Mouse (Mus musculus) lung, embryonic 14.5 days (tissue): ENCODE data around the gene Osbpl5. TPM values are rescaled to one million over a fixed set of nuclear protein-coding genes. Genes with fewer than 3 reads are reported as not detected.
"Not testable (repeated sequence)": the region's sequence is repeated elsewhere in the genome, so short reads cannot be mapped to it uniquely, and the experiment has no call there.

ENCODE experiments used
- ATAC-seq: fragments of 200-750 bp; cut with Nextera tagmentation; 2 replicates; pipeline ENCODE4 v1.8.0; 2017; ENCODE audit warnings: mild to moderate bottlenecking, moderate TSS enrichment, moderate library complexity; ENCODE audit not compliant: insufficient read depth
- DNase-seq: peaks from one replicate; pipeline ENCODE4 v3.0.0-alpha.2; 2015
- H3K27ac ChIP-seq: fragments of 300-500 bp; sonication (generic); 2 replicates; pipeline ENCODE4 v1.5.1; 2014; ENCODE audit warnings: low read depth, mild to moderate bottlenecking, moderate library complexity
- H3K27me3 ChIP-seq: fragments of 300-500 bp; sonication (generic); 2 replicates; pipeline ENCODE4 v1.6.1; 2014; ENCODE audit warnings: low read length, control low read depth; ENCODE audit not compliant: insufficient read depth
- H3K36me3 ChIP-seq: fragments of 300-500 bp; sonication (generic); 2 replicates; pipeline ENCODE4 v1.6.1; 2014; ENCODE audit warnings: control low read depth; ENCODE audit not compliant: insufficient read depth
- H3K4me1 ChIP-seq: fragments of 300-500 bp; sonication (generic); 2 replicates; pipeline ENCODE4 v1.6.1; 2014; ENCODE audit warnings: antibody characterized with exemption, control low read depth; ENCODE audit not compliant: insufficient read depth
- H3K4me2 ChIP-seq: fragments of 300-500 bp; sonication (generic); 2 replicates; pipeline ENCODE4 v1.6.1; 2014; ENCODE audit warnings: mild to moderate bottlenecking
- H3K4me3 ChIP-seq: fragments of 300-500 bp; sonication (generic); 2 replicates; pipeline ENCODE4 v1.5.1; 2014; ENCODE audit warnings: low read depth, low read length
- H3K9ac ChIP-seq: fragments of 300-500 bp; sonication (generic); 2 replicates; pipeline ENCODE4 v1.6.1; 2014
- H3K9me3 ChIP-seq: fragments of 300-500 bp; sonication (generic); 2 replicates; pipeline ENCODE4 v1.6.1; 2016; ENCODE audit warnings: low read depth, low read length, control low read depth
- CTCF ChIP-seq: IDR thresholded peaks from 2 replicates; pipeline ENCODE4 v1.5.1; 2016; ENCODE audit warnings: antibody characterized with exemption, low read depth
- WGBS: fragments of 180-500 bp; shearing (Covaris S2); extraction: QIAGEN DNeasy Blood & Tissue Kit; methylation state at CpG from one replicate; pipeline ENCODE4 v1.1.7; 2014; 5-methylcytosine and 5-hydroxymethylcytosine counted together
- polyA plus RNA-seq: library from polyadenylated mRNA; unstranded; fragments of >200 nt; fragmentation: Nextera tagmentation; extraction: Ambion mirVana; gene quantifications from 2 replicates; pipeline ENCODE4 v1.2.1, GENCODE M21; 2014

Osbpl5 gene
- polyA plus RNA-seq, 1 experiment from 2014 or later, result 34.2 TPM

- DNase-seq (no peak), ATAC-seq (no peak)
- no peak for TF ChIP-seq CTCF
- Histone ChIP-seq H3K9ac (no peak overlapping the region), H3K4me1 (no peaks in the 10 kb centered on the region), H3K36me3 (peaks cover 86% of the 10 kb centered on the region), H3K27me3 (no peaks in the 10 kb centered on the region), H3K9me3 (no peaks in the 10 kb centered on the region), H3K27ac (no peak overlapping the region), H3K4me3 (no peak overlapping the region), H3K4me2 (no peak overlapping the region)
- WGBS, result 92% methylated on average over 4 of the region's 4 CpGs
Measured at GRCm38 (mm10) chr7:143691909-143692308, 64.9 kb downstream of the Osbpl5 start.

GRCm38 (mm10) chr7:143691181-143691580, 65.6 kb downstream of the Osbpl5 start:
- no peaks in the 10 kb centered on the region for H3K9me3 ChIP-seq
- no peak for TF ChIP-seq CTCF
- H3K27ac ChIP-seq, result no peak overlapping the region
- no peak overlapping the region for H3K4me3 ChIP-seq
- no peaks in the 10 kb centered on the region for H3K27me3 ChIP-seq
- DNase-seq (no peak), ATAC-seq (no peak)
- H3K36me3 ChIP-seq, result peaks cover 79% of the 10 kb centered on the region
- no peak overlapping the region for H3K9ac ChIP-seq
- H3K4me2 ChIP-seq, result no peak overlapping the region
- H3K4me1 ChIP-seq, result no peaks in the 10 kb centered on the region
- 85% methylated on average over 5 of the region's 5 CpGs for WGBS

GRCm38 (mm10) chr7:143689946-143690345, 66.8 kb downstream of the Osbpl5 start:
- H3K36me3 ChIP-seq, result peaks cover 67% of the 10 kb centered on the region
- no peak overlapping the region for H3K4me3 ChIP-seq
- ATAC-seq (no peak), DNase-seq (no peak)
- H3K4me2 ChIP-seq, result no peak overlapping the region
- TF ChIP-seq CTCF, result no peak
- H3K27ac ChIP-seq, result no peak overlapping the region
- no peaks in the 10 kb centered on the region for H3K9me3 ChIP-seq
- H3K27me3 ChIP-seq, result no peaks in the 10 kb centered on the region
- WGBS, result 62% methylated on average over 4 of the region's 4 CpGs
- H3K9ac ChIP-seq, result no peak overlapping the region
- no peaks in the 10 kb centered on the region for H3K4me1 ChIP-seq

- ATAC-seq (no peak), DNase-seq (no peak)
- Histone ChIP-seq H3K4me3 (no peak overlapping the region), H3K27me3 (no peaks in the 10 kb centered on the region), H3K9me3 (no peaks in the 10 kb centered on the region), H3K36me3 (peaks cover 62% of the 10 kb centered on the region), H3K9ac (no peak overlapping the region), H3K4me1 (no peaks in the 10 kb centered on the region), H3K4me2 (no peak overlapping the region), H3K27ac (no peak overlapping the region)
- TF ChIP-seq CTCF, result no peak
- 65% methylated on average over 7 of the region's 7 CpGs for WGBS
Measured at GRCm38 (mm10) chr7:143689481-143689880, 67.3 kb downstream of the Osbpl5 start.

GRCm38 (mm10) chr7:143686676-143687075, 70.1 kb downstream of the Osbpl5 start:
- not testable (repeated sequence) for H3K4me3 ChIP-seq, DNase-seq, H3K4me2 ChIP-seq, H3K27me3 ChIP-seq, ATAC-seq, H3K4me1 ChIP-seq, H3K9me3 ChIP-seq, H3K27ac ChIP-seq, H3K9ac ChIP-seq
- peaks cover 34% of the 10 kb centered on the region for H3K36me3 ChIP-seq
- 78% methylated on average over 3 of the region's 3 CpGs for WGBS

GRCm38 (mm10) chr7:143686191-143686590, 70.6 kb downstream of the Osbpl5 start:
- ATAC-seq, H3K4me3 ChIP-seq, H3K27me3 ChIP-seq, H3K27ac ChIP-seq, DNase-seq, H3K4me2 ChIP-seq, H3K9ac ChIP-seq, H3K4me1 ChIP-seq, H3K9me3 ChIP-seq: not testable (repeated sequence)
- peaks cover 30% of the 10 kb centered on the region for H3K36me3 ChIP-seq
- 47% methylated on average over 4 of the region's 4 CpGs for WGBS

GRCm38 (mm10) chr7:143685359-143686067, 71.3 kb downstream of the Osbpl5 start, which contains the start of gene Tnfrsf23:
Gene Tnfrsf23, minus strand, starts transcription at chr7:143685872.
- H3K4me3 ChIP-seq, result peak within 1 kb of the TSS; percentile 44
- H3K27me3 ChIP-seq, result no peaks in the 10 kb centered on the region
- H3K4me1 ChIP-seq, result no peaks in the 10 kb centered on the region
- no peaks in the 10 kb centered on the region for H3K9me3 ChIP-seq
- WGBS, result 1% methylated on average over 35 of the region's 35 CpGs
- H3K4me2 ChIP-seq, result peak within 1 kb of the TSS; percentile 92
- peak; percentile 90 for DNase-seq
- H3K36me3 ChIP-seq, result peaks cover 23% of the 10 kb centered on the region
- TF ChIP-seq CTCF, result no peak
- peak; percentile 96 for ATAC-seq
- H3K27ac ChIP-seq, result no peak within 1 kb of the TSS
- peak within 1 kb of the TSS; percentile 26; the same call in 1 of the 2 replicates for H3K9ac ChIP-seq

- not testable (repeated sequence) for H3K4me3 ChIP-seq, H3K27me3 ChIP-seq, H3K27ac ChIP-seq, H3K4me1 ChIP-seq, DNase-seq, H3K9ac ChIP-seq, H3K9me3 ChIP-seq, H3K4me2 ChIP-seq, ATAC-seq
- H3K36me3 ChIP-seq, result peaks cover 14% of the 10 kb centered on the region
- WGBS, result 85% methylated on average over 1 of the region's 2 CpGs
Measured at GRCm38 (mm10) chr7:143684569-143684968, 72.2 kb downstream of the Osbpl5 start.
